In genomic region chr11:108948501-108948900, GRCm38 (mm10) we compare ENCODE assay signal across 13 mouse cellular contexts. TPM values are rescaled to one million over a fixed set of nuclear protein-coding genes. Genes with fewer than 3 reads are reported as not detected.
DNase-seq lines count a peak whose midpoint lies in the region; ATAC-seq and TF ChIP-seq lines count a peak whose summit lies in the region.
"Had no signal": no experiment of that assay in that cellular context is flagged by ENCODE, and none has a peak within 500 bp of the region (broad histone marks: within the 10 kb centered on the region; RNA-seq: fewer than 3 reads in every experiment).

No protein-coding gene starts in this region.

- no peak for TF ChIP-seq CTCF in forebrain, postnatal 0 days (IDR thresholded peaks at IDR 0.05; ENCODE audit: low read depth)

- no peak overlapping the region for H3K4me2 ChIP-seq in forebrain, postnatal 0 days (ENCODE audit: low read depth)
- H3K4me2 ChIP-seq in forebrain, embryonic 16.5 days (ENCODE audit: low read length) = no peak overlapping the region
- no peak overlapping the region for H3K4me2 ChIP-seq in limb, embryonic 15.5 days

- no peak for ATAC-seq in forebrain, postnatal 0 days
- 0 out of 2 replicates have a peak, but pooled peaks have one; percentile 14 for ATAC-seq in forebrain, embryonic 16.5 days
- ATAC-seq in limb, embryonic 15.5 days (ENCODE audit: insufficient number of reproducible peaks, low FRiP score, low TSS enrichment, low read depth) = no peak

- H3K4me3 ChIP-seq in forebrain, embryonic 10.5 days = no peak overlapping the region
- H3K4me3 ChIP-seq in forebrain, postnatal 0 days (ENCODE audit: low read depth, low read length) = no peak overlapping the region
- H3K4me3 ChIP-seq in brown adipose tissue, adult 24 weeks (ENCODE audit: insufficient read depth, low read depth, low read length) = no peak overlapping the region
- no peak overlapping the region for H3K4me3 ChIP-seq in forebrain, embryonic 16.5 days (replicated peaks; ENCODE audit: low read length)
- no peak overlapping the region for H3K4me3 ChIP-seq in limb, embryonic 15.5 days
- H3K4me3 ChIP-seq: erythroblast, embryonic 14.5 days had no signal

- peaks cover 89% of the 10 kb centered on the region for H3K36me3 ChIP-seq in forebrain, embryonic 10.5 days (replicated peaks)
- H3K36me3 ChIP-seq in forebrain, postnatal 0 days (ENCODE audit: insufficient read depth) = peaks cover 45% of the 10 kb centered on the region
- peaks cover 26% of the 10 kb centered on the region for H3K36me3 ChIP-seq in forebrain, embryonic 16.5 days (ENCODE audit: control insufficient read depth, insufficient read depth)
- H3K36me3 ChIP-seq in limb, embryonic 15.5 days = peaks cover 67% of the 10 kb centered on the region

- no peaks in the 10 kb centered on the region for H3K9me3 ChIP-seq in forebrain, embryonic 10.5 days
- no peaks in the 10 kb centered on the region for H3K9me3 ChIP-seq in forebrain, postnatal 0 days (ENCODE audit: low read length)
- H3K9me3 ChIP-seq in forebrain, embryonic 16.5 days (ENCODE audit: control insufficient read depth, low read length) = no peaks in the 10 kb centered on the region
- no peaks in the 10 kb centered on the region for H3K9me3 ChIP-seq in limb, embryonic 15.5 days

- DNase-seq in forebrain, embryonic 10.5 days (ENCODE audit: extremely low spot score, low spot score) = no peak
- DNase-seq in forebrain, postnatal 0 days = no peak
- DNase-seq in urinary bladder, postnatal 10 days (ENCODE audit: low spot score) = no peak
- DNase-seq in gastrocnemius, adult 8-10 months (ENCODE audit: low spot score in 2 of 2) = no peak
- DNase-seq in kidney, postnatal 10 days = no peak
- DNase-seq: cerebellum, adult 9-11 months; kidney, postnatal 4 days; thymus, postnatal 36 days had no signal

- no peak overlapping the region for H3K9ac ChIP-seq in forebrain, postnatal 0 days
- H3K9ac ChIP-seq in forebrain, embryonic 16.5 days (replicated peaks; ENCODE audit: low read depth, low read length) = no peak overlapping the region
- no peak overlapping the region for H3K9ac ChIP-seq in limb, embryonic 15.5 days
- H3K9ac ChIP-seq: liver, embryonic 14.5 days had no signal

- H3K27me3 ChIP-seq in forebrain, embryonic 10.5 days (ENCODE audit: poor library complexity, severe bottlenecking) = no peaks in the 10 kb centered on the region
- no peaks in the 10 kb centered on the region for H3K27me3 ChIP-seq in forebrain, postnatal 0 days (ENCODE audit: insufficient read depth, low read length)
- H3K27me3 ChIP-seq in forebrain, embryonic 16.5 days (replicated peaks; ENCODE audit: control insufficient read depth, insufficient read depth, low read length) = no peaks in the 10 kb centered on the region
- no peaks in the 10 kb centered on the region for H3K27me3 ChIP-seq in limb, embryonic 15.5 days

- peaks cover 33% of the 10 kb centered on the region for H3K4me1 ChIP-seq in forebrain, embryonic 10.5 days
- H3K4me1 ChIP-seq in forebrain, postnatal 0 days (ENCODE audit: insufficient read depth) = no peaks in the 10 kb centered on the region
- H3K4me1 ChIP-seq in brown adipose tissue, adult 24 weeks (ENCODE audit: control insufficient read depth, insufficient read depth, insufficient read length, low read length) = peaks cover 3% of the 10 kb centered on the region
- peaks cover 24% of the 10 kb centered on the region for H3K4me1 ChIP-seq in forebrain, embryonic 16.5 days (replicated peaks; ENCODE audit: control insufficient read depth, insufficient read depth, low read length)
- peaks cover 31% of the 10 kb centered on the region for H3K4me1 ChIP-seq in limb, embryonic 15.5 days

- 77% methylated on average over 7 of the region's 7 CpGs for WGBS in forebrain, embryonic 10.5 days
- 80% methylated on average over 7 of the region's 7 CpGs for WGBS in forebrain, postnatal 0 days
- WGBS in forebrain, embryonic 16.5 days = 75% methylated on average over 7 of the region's 7 CpGs
- WGBS in limb, embryonic 15.5 days = 69% methylated on average over 7 of the region's 7 CpGs

- peak overlapping the region; percentile 65 for H3K27ac ChIP-seq in forebrain, embryonic 10.5 days
- no peak overlapping the region for H3K27ac ChIP-seq in forebrain, postnatal 0 days (ENCODE audit: low read depth, low read length)
- peak overlapping the region; percentile 96 for H3K27ac ChIP-seq in brown adipose tissue, adult 24 weeks (replicated peaks; ENCODE audit: low read depth, low read length)
- H3K27ac ChIP-seq in forebrain, embryonic 16.5 days (ENCODE audit: low read length) = peak overlapping the region; percentile 16; the same call in 1 of the 2 replicates
- H3K27ac ChIP-seq in limb, embryonic 15.5 days = peak overlapping the region; percentile 83
- H3K27ac ChIP-seq: liver, embryonic 14.5 days had no signal

RNA-seq across cellular contexts. Expression of gene Axin2, which starts 28.4 kb away (rescaled TPM):
- polyA plus RNA-seq in forebrain, embryonic 10.5 days (2016; fragmentation: Nextera tagmentation; extraction: Ambion mirVana) = 12.8 and 14.3 TPM in 2 replicates
- 28.7 and 35.6 TPM in 2 replicates for total RNA-seq in forebrain, postnatal 0 days (2014; rRNA removed)
- polyA plus RNA-seq in forebrain, postnatal 0 days (2015; fragmentation: Nextera tagmentation; extraction: Ambion mirVana) = 4.5 and 5.0 TPM in 2 replicates
- polyA plus RNA-seq in brown adipose tissue, adult 24 weeks (2012; ENCODE audit: insufficient read depth, insufficient read length, missing spikeins) = 18.4 and 19.4 TPM in 2 replicates
- 5.9 and 8.4 TPM in 2 replicates for polyA plus RNA-seq in forebrain, embryonic 16.5 days (2015; fragmentation: Nextera tagmentation; extraction: Ambion mirVana)
- 15.8 and 20.3 TPM in 2 replicates for polyA plus RNA-seq in limb, embryonic 15.5 days (2015; fragmentation: Nextera tagmentation; extraction: Ambion mirVana)
- 10 to 100 TPM in 2 of 4 experiments, 1 to 10 TPM in 2; 7.4 to 13.8 (median 10.0) TPM for total RNA-seq in gastrocnemius, adult 8-10 months (2022)
